Mouse (Mus musculus) lung, adult 2 months (tissue): ENCODE measurements at regions not wholly inside any gene's neighbourhood (a gene's known extent, or its start where the extent isn't known, plus 50 kb on each side); places are given as distances from the start of the nearest gene placed in this dataset.

ENCODE experiments used
- CTCF ChIP-seq: fragments of 200-500 bp; IDR thresholded peaks from 2 replicates; pipeline ENCODE4 v1.5.1; 2011; ENCODE audit warnings: mild to moderate bottlenecking, low read length, control low read depth; ENCODE audit not compliant: insufficient read depth
- POLR2A ChIP-seq: fragments of 200-500 bp; IDR thresholded peaks from 2 replicates; pipeline ENCODE4 v1.6.1; 2011; ENCODE audit warnings: low read depth, mild to moderate bottlenecking, control low read depth, low read length, borderline replicate concordance; ENCODE audit errors: extremely low read depth

DNA sequence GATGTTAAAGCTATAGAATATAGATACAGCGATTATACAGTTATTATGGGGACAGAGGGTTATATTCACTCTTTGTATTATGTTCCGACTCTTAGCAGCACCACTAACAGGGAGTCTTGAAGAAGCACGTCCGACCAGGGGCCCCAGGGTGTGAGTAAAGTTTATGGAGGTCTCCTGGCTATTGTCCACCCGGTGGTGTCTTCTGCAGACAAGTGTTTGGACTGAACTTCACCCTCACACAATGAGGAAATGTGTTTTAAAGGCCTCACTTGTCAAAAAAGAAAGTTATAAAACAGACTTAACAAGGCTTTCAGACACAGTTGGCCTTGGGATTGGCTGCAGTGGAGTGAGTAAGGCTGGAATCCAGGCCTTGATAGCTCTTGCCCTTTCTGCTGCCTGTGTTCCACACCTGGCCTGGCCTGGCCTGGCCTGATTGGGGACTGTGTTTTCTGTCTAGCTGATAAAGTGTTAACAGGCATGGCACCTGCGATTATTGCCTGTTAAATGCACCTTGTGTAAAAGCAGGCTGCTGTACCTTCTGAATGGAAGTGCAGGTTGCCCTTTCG lies 102.8 kb upstream of the Klf4 start:
- TF ChIP-seq POLR2A (no peak), CTCF (no peak)
